Mouse (Mus musculus) CH12F3 (cell line): ENCODE results near the gene Tmem87b.

ENCODE experiments used
- in situ Hi-C: fragments of 300-500 bp; cut with MboI; formaldehyde crosslinking; loops from 2 replicates; pipeline ENCODE4 v1.14.3; 2020; ENCODE audit warnings: low sequenced_read_pairs

Gene Tmem87b

DNA sequence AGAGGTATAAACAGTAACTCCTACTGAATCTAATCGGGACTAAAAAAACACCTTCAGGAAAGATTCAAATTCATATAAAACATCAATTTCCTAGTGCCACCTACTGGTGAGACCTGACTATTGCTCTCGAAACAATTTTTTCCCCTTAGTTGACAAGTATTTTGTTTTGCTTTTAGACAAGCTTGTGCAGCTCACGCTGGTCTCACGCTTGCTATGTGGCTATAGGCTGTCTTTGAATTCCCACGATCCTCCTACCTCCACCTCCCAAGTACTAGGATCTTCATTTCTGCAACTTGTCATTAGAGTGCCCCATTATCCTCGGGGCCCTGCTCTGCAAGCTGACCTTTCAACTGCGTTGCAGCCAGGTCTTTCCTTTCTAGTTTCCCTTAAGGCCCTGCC is 532 bp upstream of the Tmem87b start:
- in situ Hi-C loops, result loop anchor here (10.0 kb wide), 1 partner anchor 123 kb away; the partner anchor contains the start of gene Mertk

- in situ Hi-C loops, result loop anchor here (10.0 kb wide), 1 partner anchor 124 kb away; the partner anchor contains the start of gene Mertk
Measured at GRCm38 (mm10) chr2:128818956-128819643, 1.2 kb downstream of the Tmem87b start.

DNA sequence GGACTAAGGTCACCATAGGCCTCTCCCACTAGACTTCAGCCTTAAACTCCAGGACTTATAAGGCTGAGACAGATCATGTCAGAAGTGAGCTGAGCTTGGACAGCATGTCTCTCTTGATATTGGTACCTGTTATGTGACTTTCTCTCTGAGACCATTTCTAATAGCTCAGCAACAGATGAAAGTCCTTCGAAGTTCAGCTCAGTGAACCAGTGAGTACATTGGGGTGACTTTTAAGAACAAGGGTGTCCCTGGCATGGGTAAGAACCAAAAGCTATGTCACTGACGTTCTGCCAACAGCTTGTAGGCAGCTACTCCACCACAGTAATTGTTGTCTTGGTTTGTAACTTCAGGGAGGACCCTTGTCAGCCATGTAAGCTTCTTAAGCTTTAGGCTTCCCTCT is 2.7 kb downstream of the Tmem87b start:
- in situ Hi-C loops, result no loop called here

DNA sequence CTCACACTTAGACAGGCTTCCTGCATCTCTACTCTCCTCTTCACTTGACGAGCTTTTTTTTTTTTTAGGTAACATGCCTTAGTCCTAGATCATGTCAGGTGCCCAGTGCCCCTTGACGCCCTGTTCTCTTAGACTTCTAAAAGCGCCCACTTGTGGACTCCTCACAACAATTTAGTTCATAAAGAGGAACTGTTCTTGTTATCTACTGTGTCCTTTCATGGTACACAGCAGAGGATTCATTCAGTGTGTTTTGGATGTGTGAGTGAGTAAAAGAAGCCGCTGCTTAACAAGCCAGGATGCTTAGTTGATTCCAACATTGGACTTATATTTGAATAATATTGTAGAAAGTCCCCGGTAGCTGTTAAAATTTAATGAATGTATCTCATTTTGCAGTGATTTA is 6.0 kb downstream of the Tmem87b start:
- in situ Hi-C loops, result no loop called here

DNA sequence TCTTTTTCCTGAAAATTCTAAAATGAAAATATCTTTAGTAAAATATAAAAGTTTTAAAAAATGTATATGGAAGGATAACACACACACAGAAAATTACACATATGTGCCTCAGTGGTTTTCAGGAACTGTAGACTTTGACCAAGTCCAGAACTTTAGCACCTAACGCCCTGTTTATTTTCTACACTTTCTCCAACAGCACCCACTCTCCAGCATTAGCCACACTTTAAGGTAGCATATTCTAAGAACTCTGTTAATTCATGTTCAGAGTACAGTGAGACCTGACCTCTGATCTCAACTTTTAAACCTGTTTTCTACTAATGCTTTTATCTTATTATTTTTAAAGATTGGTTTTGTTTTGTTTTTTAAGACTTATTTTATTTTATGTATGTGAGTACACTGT is 9.9 kb downstream of the Tmem87b start:
- in situ Hi-C loops, result no loop called here

DNA sequence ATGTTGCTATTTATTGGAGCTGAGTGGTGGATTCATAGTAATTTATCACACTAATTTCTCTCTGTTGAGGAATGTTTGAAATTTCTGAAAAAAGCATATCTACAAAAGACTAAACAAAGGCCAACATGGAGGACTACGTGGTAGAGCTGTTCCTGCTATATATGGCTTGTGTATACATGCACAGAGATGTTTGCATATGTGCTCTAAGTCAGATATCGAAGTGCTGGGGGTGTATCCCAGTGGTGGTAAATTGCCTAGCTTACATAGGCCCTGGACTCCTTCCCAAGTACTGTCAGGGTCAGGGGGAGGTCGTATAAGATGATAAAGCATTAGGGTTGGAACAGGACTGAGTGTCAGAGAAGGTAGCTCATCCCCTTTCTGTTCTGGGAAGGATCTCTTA is 14.7 kb downstream of the Tmem87b start:
- in situ Hi-C loops, result no loop called here

DNA sequence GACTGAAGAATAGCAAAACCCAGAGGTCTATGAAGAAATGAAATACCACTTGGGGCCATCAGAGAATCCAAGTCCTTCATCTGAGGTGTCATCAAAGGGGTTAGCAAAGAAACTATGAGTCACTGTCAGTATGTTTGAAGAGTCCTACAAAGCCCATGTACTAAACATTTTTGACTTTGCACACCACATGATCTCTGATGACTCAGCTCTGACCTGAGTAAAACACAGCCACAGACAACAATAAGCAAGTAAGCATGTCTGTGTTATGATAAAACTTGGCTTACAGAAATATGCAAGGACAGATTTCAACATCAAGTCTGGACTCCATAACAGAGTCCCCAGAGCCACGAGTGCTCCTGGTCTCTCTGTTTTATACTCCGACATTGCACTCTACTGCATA is 15.1 kb downstream of the Tmem87b start:
- in situ Hi-C loops, result no loop called here

DNA sequence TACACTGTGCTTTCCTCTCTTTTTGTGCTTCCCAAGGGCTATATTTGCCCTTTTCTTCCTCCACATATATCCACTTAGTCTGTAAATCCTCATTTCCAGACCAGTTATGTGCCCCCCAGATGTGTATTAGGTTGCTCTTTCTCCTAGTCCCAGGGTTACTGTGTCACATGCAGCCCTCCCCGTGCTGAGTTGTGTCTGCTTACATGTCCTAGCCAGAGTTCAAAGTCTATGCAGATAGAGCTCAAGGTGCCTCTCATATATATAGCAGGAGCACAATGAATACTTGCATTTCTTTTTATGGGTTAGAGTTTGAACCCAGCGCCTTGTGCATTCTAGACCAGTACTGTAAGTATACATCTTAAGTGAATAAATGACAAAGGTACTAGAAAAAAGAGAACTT is 15.5 kb downstream of the Tmem87b start:
- in situ Hi-C loops, result no loop called here

- in situ Hi-C loops, result no loop called here
Measured at GRCm38 (mm10) chr2:128837531-128837930, 19.6 kb downstream of the Tmem87b start.

DNA sequence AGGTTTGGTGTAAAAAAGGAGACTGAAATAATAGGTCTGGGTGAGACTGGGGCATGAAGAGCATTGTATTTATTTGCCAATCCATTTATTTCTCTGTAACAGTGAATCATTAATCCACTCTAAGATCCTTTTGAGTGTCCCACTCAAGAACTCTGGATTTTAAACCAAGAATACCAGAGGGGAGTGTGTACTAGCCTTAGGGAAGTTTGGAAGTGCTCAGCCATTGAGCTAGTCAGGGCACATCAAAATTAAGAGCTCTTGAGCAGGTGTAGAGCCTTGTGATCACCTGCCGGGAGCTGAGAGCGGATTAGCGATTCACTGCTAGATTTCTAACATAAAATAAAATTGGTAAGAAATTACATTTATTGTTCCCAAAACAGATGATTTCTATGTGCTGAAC is 20.7 kb downstream of the Tmem87b start:
- in situ Hi-C loops, result no loop called here

DNA sequence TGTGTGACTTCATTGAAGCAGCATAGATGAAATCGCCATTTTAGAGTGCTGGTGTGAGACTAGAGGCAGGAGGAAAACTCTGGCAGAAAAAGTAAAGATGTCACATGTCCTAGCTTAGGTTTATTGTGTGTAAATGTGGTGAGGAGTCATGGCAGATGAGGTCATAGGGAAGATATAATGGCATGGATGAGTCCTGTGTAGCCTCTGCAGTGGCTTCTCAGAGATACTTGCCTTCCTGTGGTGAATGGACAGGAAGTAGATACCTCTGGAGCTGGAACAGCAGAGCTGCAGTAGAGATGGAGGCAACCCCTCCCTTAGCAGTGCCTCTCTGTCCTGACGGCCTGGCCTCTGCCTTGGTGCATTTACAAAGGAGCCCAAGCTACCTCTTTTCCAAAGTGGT is 21.6 kb downstream of the Tmem87b start:
- in situ Hi-C loops, result no loop called here

DNA sequence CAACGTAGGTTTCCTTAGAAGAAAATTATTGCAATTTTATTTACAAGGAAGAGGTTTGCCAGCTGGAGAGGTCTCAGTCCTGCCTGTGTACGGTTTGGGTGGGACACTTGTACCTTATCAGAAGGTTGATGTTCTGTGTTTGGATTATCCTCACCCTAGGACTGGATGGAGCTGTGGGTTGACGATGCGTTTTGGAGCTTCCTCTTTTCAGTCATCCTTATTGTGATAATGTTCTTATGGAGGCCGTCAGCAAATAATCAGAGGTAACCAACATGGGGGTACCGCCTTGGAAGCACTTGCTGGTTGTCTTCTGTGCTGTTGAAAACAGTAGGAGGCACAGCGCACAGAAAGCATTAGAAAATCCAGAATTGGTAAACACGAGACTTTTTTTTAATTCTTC is 24.5 kb downstream of the Tmem87b start:
- in situ Hi-C loops, result no loop called here

DNA sequence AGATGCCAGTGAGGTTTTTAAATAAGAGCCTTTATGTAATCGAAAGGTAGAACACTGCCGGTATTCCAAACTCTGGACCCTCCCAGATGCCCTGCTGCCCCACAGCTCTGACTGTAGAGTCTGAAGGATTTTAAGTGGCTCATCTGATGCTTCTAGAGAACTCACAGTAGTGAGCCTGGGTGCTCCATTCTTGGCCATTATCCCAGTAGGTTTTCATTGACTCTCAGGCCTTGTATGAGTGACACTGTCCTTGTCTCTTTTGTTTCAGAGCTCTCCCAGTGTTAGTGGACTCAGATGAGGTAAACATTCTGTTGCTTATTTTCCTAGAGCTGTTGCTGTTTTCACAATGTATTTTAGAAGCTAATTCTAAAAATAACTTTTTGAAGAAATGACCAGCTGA is 32.1 kb downstream of the Tmem87b start:
- in situ Hi-C loops, result no loop called here

DNA sequence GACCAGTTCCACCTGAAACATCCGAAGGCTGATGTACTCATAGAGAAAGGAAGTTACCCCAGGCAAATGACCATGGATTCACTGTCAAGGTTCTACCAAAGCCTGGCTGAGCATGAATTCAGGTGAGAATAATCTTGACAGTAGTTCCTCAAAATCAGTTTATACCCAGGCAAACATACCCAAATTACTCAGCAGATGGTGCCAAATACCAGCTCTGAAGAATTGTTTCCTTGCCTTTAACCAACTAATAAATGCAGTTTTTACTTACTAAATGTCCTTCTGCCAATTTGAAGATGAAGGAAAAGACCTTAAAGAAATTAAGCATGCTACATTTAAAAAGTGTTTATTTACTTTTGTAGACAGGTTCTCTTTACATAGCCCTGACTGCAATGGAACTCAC is 38.8 kb downstream of the Tmem87b start:
- in situ Hi-C loops, result no loop called here

- in situ Hi-C loops, result no loop called here
Measured at GRCm38 (mm10) chr2:128858962-128859361, 41.0 kb downstream of the Tmem87b start.

DNA sequence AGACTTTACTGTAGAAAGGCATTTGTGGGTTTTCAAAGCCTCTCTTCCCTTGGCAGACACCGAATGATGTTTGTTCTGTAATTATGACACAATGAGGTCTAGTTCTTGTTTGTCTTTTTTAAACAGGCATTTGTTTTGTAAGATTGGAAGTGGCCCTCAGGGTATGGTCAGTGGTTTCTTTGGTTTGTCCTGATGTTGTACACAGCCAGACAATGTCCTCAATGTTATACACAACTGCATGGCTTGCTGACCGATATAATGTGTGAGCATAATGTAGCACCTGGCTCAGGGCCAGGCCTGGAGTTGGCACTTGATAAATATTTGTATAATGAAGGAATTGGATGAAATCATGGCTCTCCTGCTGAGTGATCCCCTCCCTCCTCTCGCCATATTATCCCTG is 41.9 kb downstream of the Tmem87b start:
- in situ Hi-C loops, result no loop called here

DNA sequence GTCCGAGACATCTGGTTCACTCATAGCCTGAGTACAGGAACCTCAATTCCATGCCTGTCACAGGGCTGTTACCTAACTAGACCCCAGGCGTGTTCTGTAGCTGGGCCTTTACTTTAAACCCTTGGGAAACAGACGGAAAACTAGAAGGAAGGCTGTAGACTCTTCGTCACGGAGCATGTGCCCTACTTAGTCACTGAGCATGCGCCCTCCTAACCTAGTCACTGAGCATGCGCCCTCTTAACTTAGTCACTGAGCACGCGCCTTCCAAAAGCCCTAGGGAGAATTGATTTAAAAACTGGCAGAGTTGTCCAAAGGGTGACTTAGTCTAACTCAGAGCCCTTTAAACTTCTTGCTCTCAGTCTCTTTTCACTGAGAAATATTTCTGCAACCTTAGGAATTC is 44.7 kb downstream of the Tmem87b start, which contains the start of gene Fbln7:
Gene Fbln7 (plus strand): TSS at position 346 of the 400 bp plus-strand sequence.
- in situ Hi-C loops, result no loop called here

GRCm38 (mm10) chr2:128863777-128864331 is 45.9 kb downstream of the Tmem87b start:
- in situ Hi-C loops, result no loop called here

DNA sequence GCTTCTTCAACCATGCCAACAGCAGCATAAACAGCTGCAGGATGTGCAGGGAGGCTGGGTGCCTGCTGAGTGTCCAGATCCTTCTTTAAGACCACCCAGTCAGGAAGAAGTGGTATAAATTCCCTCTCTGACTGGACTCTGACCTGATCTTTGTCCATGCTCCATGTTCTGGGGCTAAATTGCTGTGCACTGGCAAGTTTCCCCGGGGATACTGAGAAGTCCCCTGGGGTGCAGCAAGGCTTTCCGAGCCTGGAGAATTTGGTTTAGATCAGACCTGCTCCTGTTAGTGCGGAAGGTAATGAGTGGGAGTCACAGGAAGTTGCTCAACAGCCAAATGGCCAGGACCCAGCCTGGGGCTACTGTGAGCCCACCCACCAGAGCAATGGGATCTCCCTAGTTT is 47.1 kb downstream of the Tmem87b start:
- in situ Hi-C loops, result no loop called here

GRCm38 (mm10) chr2:128871656-128872055 is 53.7 kb downstream of the Tmem87b start:
- in situ Hi-C loops, result no loop called here

GRCm38 (mm10) chr2:128872256-128872655 is 54.3 kb downstream of the Tmem87b start:
- in situ Hi-C loops, result no loop called here

DNA sequence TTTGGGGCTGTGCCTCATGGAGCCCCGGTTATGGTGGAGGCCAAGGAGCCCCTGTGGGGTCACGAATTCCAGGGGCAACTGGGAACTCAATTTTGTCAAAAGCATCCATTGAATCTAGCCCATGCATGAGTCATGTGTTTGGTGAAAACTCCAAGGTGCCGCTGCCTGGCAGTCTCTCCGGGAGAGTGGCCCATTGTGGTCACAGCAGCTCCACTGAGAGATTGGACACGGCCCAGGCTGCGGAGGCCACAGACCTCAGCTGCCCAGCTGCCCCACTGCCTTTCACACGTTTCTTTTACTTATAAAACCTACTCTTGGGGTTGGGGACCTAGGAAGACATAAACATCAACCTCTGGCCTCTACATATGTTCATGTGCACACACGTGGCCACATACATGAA is 57.6 kb downstream of the Tmem87b start:
- in situ Hi-C loops, result no loop called here

DNA sequence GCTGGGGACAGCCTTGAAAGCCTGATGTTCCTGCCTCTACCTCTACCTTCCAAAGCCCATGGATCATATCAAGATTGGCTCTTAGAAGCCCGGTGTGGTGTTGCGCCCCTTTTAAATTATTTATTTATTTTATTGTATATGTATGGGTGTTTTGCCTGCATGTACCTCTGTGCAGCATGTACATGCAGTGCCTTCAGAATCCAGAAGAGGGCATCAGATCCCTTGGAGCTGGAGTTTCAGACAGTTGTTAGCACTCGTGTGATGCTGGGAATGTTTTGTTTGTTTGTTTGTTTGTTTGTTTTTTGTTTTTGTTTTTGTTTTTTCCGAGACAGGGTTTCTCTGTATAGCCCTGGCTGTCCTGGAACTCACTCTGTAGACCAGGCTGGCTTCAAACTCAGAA is 63.3 kb downstream of the Tmem87b start:
- in situ Hi-C loops, result no loop called here
